Mouse (Mus musculus): ENCODE measurements at regions not wholly inside any gene's neighbourhood (a gene's known extent, or its start where the extent isn't known, plus 50 kb on each side); places are given as distances from the start of the nearest gene placed in this dataset.

DNA sequence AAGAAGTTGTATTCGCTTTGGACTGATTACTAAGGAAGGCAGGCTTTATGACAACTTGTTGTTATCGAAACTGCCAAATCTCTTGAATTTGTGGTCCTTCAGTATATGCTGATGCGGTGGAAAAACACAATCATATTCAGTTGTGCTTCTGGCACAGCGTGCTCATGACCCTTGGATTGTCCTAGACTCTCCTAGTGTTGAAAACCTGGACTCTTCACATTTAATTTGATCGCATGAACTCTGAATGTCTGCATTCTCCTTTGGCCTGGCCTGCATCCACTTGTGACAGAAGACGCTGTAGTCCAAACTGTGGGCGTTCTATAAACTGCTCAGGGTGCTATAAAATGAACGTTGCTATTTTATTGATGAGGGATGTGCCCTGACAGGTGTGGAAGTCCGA is 80.6 kb upstream of the Mapk10 start:
- TF ChIP-seq CTCF (IDR thresholded peaks at IDR 0.05; ENCODE audit: insufficient read depth, low read depth, low read length) (no peak), POLR2A (IDR thresholded peaks at IDR 0.05; ENCODE audit: insufficient read depth, low read depth, low read length) (no peak)
